ENCODE assay signal across 16 mouse cellular contexts in genomic region chr3:122888371-122888819, GRCm38 (mm10). TPM values are rescaled to one million over a fixed set of nuclear protein-coding genes. Genes with fewer than 3 reads are reported as not detected.
DNase-seq lines count a peak whose midpoint lies in the region; ATAC-seq and TF ChIP-seq lines count a peak whose summit lies in the region.
"Had no signal": no experiment of that assay in that cellular context is flagged by ENCODE, and none has a peak within 500 bp of the region (broad histone marks: within the 10 kb centered on the region; RNA-seq: fewer than 3 reads in every experiment).

No protein-coding gene starts in this region.

- TF ChIP-seq POLR2A in small intestine, adult 2 months (IDR thresholded peaks at IDR 0.05; ENCODE audit: low read depth, low read length), result no peak

- no peaks in the 10 kb centered on the region for H3K4me1 ChIP-seq in heart, embryonic 13.5 days
- H3K4me1 ChIP-seq in intestine, postnatal 0 days (replicated peaks; ENCODE audit: control insufficient read depth, insufficient read depth, low read length), result 0 out of 2 replicates have a peak, but pooled peaks cover 7% of the 10 kb centered on the region
- peaks cover 17% of the 10 kb centered on the region; the same call in 1 of the 2 replicates for H3K4me1 ChIP-seq in small intestine, adult 2 months (ENCODE audit: control insufficient read depth, insufficient read depth, insufficient read length, low read length)
- H3K4me1 ChIP-seq in hindbrain, embryonic 16.5 days (ENCODE audit: control insufficient read depth, insufficient read depth, low read depth, low read length), result no peaks in the 10 kb centered on the region
- H3K4me1 ChIP-seq: liver, embryonic 12.5 days had no signal

- no peak for TF ChIP-seq CTCF in intestine, postnatal 0 days (IDR thresholded peaks at IDR 0.05; ENCODE audit: low read depth)
- no peak for TF ChIP-seq CTCF in small intestine, adult 2 months (IDR thresholded peaks at IDR 0.05; ENCODE audit: extremely low read depth, insufficient read length, insufficient replicate concordance, low read depth, low read length)

- no peaks in the 10 kb centered on the region for H3K9me3 ChIP-seq in heart, embryonic 13.5 days
- H3K9me3 ChIP-seq in intestine, postnatal 0 days (ENCODE audit: control insufficient read depth), result no peaks in the 10 kb centered on the region
- H3K9me3 ChIP-seq in hindbrain, embryonic 16.5 days (ENCODE audit: control insufficient read depth, low read length), result no peaks in the 10 kb centered on the region
- H3K9me3 ChIP-seq: liver, embryonic 12.5 days had no signal

- no peak for DNase-seq in heart, postnatal 14 days
- peak; percentile 6 for DNase-seq in MEL-GATA-1-ER (ENCODE audit: extremely low read depth, low read depth)
- no peak for DNase-seq in embryo, embryonic 10 days (ENCODE audit: low spot score)
- DNase-seq in right cerebral cortex, postnatal 10 days (ENCODE audit: low spot score in 2 of 2), result no peak
- DNase-seq: kidney, postnatal 25 days; midbrain, embryonic 14.5 days; thymus, adult 18-20 months had no signal

- WGBS in heart, embryonic 13.5 days, result 57% methylated on average over 5 of the region's 5 CpGs
- 36% methylated on average over 5 of the region's 5 CpGs for WGBS in intestine, postnatal 0 days
- whole genome bisulfite sequencing in small intestine, adult 2 months, result 14% methylated on average over 5 of the region's 5 CpGs
- WGBS in hindbrain, embryonic 16.5 days, result 88% methylated on average over 5 of the region's 5 CpGs

- no peak overlapping the region for H3K4me3 ChIP-seq in heart, embryonic 13.5 days
- no peak overlapping the region for H3K4me3 ChIP-seq in intestine, postnatal 0 days (ENCODE audit: low read depth, low read length)
- no peak overlapping the region for H3K4me3 ChIP-seq in small intestine, adult 2 months (ENCODE audit: low read depth, low read length)
- no peak overlapping the region for H3K4me3 ChIP-seq in hindbrain, embryonic 16.5 days (ENCODE audit: low read length)
- H3K4me3 ChIP-seq: liver, embryonic 12.5 days had no signal

- H3K27me3 ChIP-seq in heart, embryonic 13.5 days (replicated peaks), result no peaks in the 10 kb centered on the region
- no peaks in the 10 kb centered on the region for H3K27me3 ChIP-seq in intestine, postnatal 0 days (replicated peaks; ENCODE audit: control insufficient read depth, insufficient read depth, low read length)
- no peaks in the 10 kb centered on the region for H3K27me3 ChIP-seq in small intestine, adult 2 months (ENCODE audit: control insufficient read depth, insufficient read depth, low read length)
- no peaks in the 10 kb centered on the region for H3K27me3 ChIP-seq in hindbrain, embryonic 16.5 days (replicated peaks; ENCODE audit: control insufficient read depth, insufficient read depth, low read length)
- H3K27me3 ChIP-seq: liver, embryonic 12.5 days had no signal

- H3K9ac ChIP-seq in heart, embryonic 13.5 days, result no peak overlapping the region
- no peak overlapping the region for H3K9ac ChIP-seq in intestine, postnatal 0 days (ENCODE audit: low read depth, low read length)
- no peak overlapping the region for H3K9ac ChIP-seq in hindbrain, embryonic 16.5 days (ENCODE audit: low read depth, low read length)
- H3K9ac ChIP-seq: liver, embryonic 12.5 days had no signal

- H3K36me3 ChIP-seq in heart, embryonic 13.5 days, result no peaks in the 10 kb centered on the region
- no peaks in the 10 kb centered on the region for H3K36me3 ChIP-seq in intestine, postnatal 0 days (ENCODE audit: control insufficient read depth, insufficient read depth)
- no peaks in the 10 kb centered on the region for H3K36me3 ChIP-seq in small intestine, adult 2 months (ENCODE audit: control insufficient read depth, insufficient read depth, low read length)
- H3K36me3 ChIP-seq in hindbrain, embryonic 16.5 days (ENCODE audit: control insufficient read depth, insufficient read depth, low read length), result no peaks in the 10 kb centered on the region
- H3K36me3 ChIP-seq: liver, embryonic 12.5 days had no signal

- peak overlapping the region; percentile 50; the same call in 1 of the 2 replicates for H3K27ac ChIP-seq in heart, embryonic 13.5 days (replicated peaks)
- H3K27ac ChIP-seq in intestine, postnatal 0 days (ENCODE audit: low read depth, low read length), result peak overlapping the region; percentile 71
- peak overlapping the region; percentile 93 for H3K27ac ChIP-seq in small intestine, adult 2 months (ENCODE audit: insufficient read depth, low read depth, low read length)
- no peak overlapping the region for H3K27ac ChIP-seq in hindbrain, embryonic 16.5 days (ENCODE audit: low read depth, low read length)
- H3K27ac ChIP-seq: liver, embryonic 12.5 days had no signal

- H3K4me2 ChIP-seq in heart, embryonic 13.5 days, result no peak overlapping the region
- H3K4me2 ChIP-seq in intestine, postnatal 0 days (replicated peaks; ENCODE audit: low read depth), result no peak overlapping the region
- no peak overlapping the region for H3K4me2 ChIP-seq in hindbrain, embryonic 16.5 days (ENCODE audit: low read length)
- H3K4me2 ChIP-seq: liver, embryonic 12.5 days had no signal

- intact Hi-C loops in heart, postnatal 14 days (cut with DNase I), result no loop called here

- no peak for ATAC-seq in heart, embryonic 13.5 days (ENCODE audit: extremely low read depth, insufficient number of reproducible peaks, low FRiP score, low TSS enrichment)
- peak; percentile 72 for ATAC-seq in intestine, postnatal 0 days
- no peak for ATAC-seq in hindbrain, embryonic 16.5 days
- ATAC-seq: activated CD4-positive, CD25-positive, alpha-beta regulatory T cell, adult 4 months; forebrain, embryonic 14.5 days; liver, embryonic 12.5 days had no signal

RNA-seq across cellular contexts. Expression of gene Fabp2, which starts 6.5 kb away (rescaled TPM):
- 0.36 TPM in 1 of 2 replicates, not detected in the other for polyA plus RNA-seq in heart, embryonic 13.5 days (2015; fragmentation: Nextera tagmentation; extraction: Ambion mirVana)
- total RNA-seq in heart, postnatal 14 days (2021), result not detected
- 14,903 and 15,973 TPM in 2 replicates for polyA plus RNA-seq in intestine, postnatal 0 days (2015; fragmentation: Nextera tagmentation; extraction: Ambion mirVana)
- 26.2 and 215 TPM in 2 replicates for polyA plus RNA-seq in small intestine, adult 2 months (2012; rRNA removed)
- not detected in 2 replicates for polyA plus RNA-seq in hindbrain, embryonic 16.5 days (2015; fragmentation: Nextera tagmentation; extraction: Ambion mirVana)
- total RNA-seq: heart, adult 18-20 months had no signal
- polyA plus RNA-seq: activated CD4-positive, CD25-positive, alpha-beta regulatory T cell, adult 4 months; forebrain, embryonic 14.5 days; midbrain, embryonic 14.5 days; neural tube, embryonic 14.5 days had no signal

RNA-seq across cellular contexts. Expression of gene Gm10959, which starts 30.8 kb away (rescaled TPM):
- polyA plus RNA-seq in heart, embryonic 13.5 days (2015; fragmentation: Nextera tagmentation; extraction: Ambion mirVana), result not detected in 2 replicates
- total RNA-seq in heart, postnatal 14 days (2021), result not detected
- polyA plus RNA-seq in intestine, postnatal 0 days (2015; fragmentation: Nextera tagmentation; extraction: Ambion mirVana), result not detected in 2 replicates
- not detected in 2 replicates for polyA plus RNA-seq in small intestine, adult 2 months (2012; rRNA removed)
- not detected in 2 replicates for polyA plus RNA-seq in hindbrain, embryonic 16.5 days (2015; fragmentation: Nextera tagmentation; extraction: Ambion mirVana)
- total RNA-seq: heart, adult 18-20 months had no signal
- polyA plus RNA-seq: activated CD4-positive, CD25-positive, alpha-beta regulatory T cell, adult 4 months; forebrain, embryonic 14.5 days; liver, embryonic 12.5 days; midbrain, embryonic 14.5 days; neural tube, embryonic 14.5 days had no signal

RNA-seq across cellular contexts. Expression of gene 1810037I17Rik, which starts 35.6 kb away (rescaled TPM):
- 113 and 122 TPM in 2 replicates for polyA plus RNA-seq in heart, embryonic 13.5 days (2015; fragmentation: Nextera tagmentation; extraction: Ambion mirVana)
- 10 to 100 TPM; 85.8 to 97.7 TPM for total RNA-seq in heart, postnatal 14 days (2021)
- 222 and 229 TPM in 2 replicates for polyA plus RNA-seq in intestine, postnatal 0 days (2015; fragmentation: Nextera tagmentation; extraction: Ambion mirVana)
- polyA plus RNA-seq in small intestine, adult 2 months (2012; rRNA removed), result 13.5 and 24.4 TPM in 2 replicates
- polyA plus RNA-seq in hindbrain, embryonic 16.5 days (2015; fragmentation: Nextera tagmentation; extraction: Ambion mirVana), result 80.8 and 92.9 TPM in 2 replicates

Comparison
In these comparisons a context has a peak if more than half of its experiments do, and no peak if none do; other contexts are left out.
1. RNA of gene Fabp2, which starts 6.5 kb away (polyA plus RNA-seq): 14,903 to 15,973 TPM in intestine, postnatal 0 days and 26.2 to 215 TPM in small intestine, adult 2 months; 0.36 TPM in heart, embryonic 13.5 days and not detected in hindbrain, embryonic 16.5 days; every median in the first group is over 10 times any median in the second.